Mouse (Mus musculus) liver, embryonic 14.5 days (tissue): ENCODE measurements around the gene Scp2. TPM values are rescaled to one million over a fixed set of nuclear protein-coding genes. Genes with fewer than 3 reads are reported as not detected.

Experiments used
- ATAC-seq: fragments of 200-750 bp; cut with Nextera tagmentation; 2 replicates; pipeline ENCODE4 v1.8.0; 2017; ENCODE audit warnings: moderate number of reproducible peaks, mild to moderate bottlenecking, moderate library complexity; ENCODE audit not compliant: insufficient read depth
- DNase-seq, 3 experiments: peaks; one replicate each; pipeline ENCODE4 v3.0.0-alpha.2; 2012 to 2013; ENCODE audit warnings: low read depth in 3 of 3, low spot score in 3 of 3
- H3K27ac ChIP-seq: fragments of 300-500 bp; sonication (generic); 2 replicates; pipeline ENCODE4 v1.5.1; 2014; ENCODE audit warnings: moderate library complexity, mild to moderate bottlenecking, control low read depth, inconsistent platforms
- H3K27me3 ChIP-seq: fragments of 300-500 bp; sonication (generic); 2 replicates; pipeline ENCODE4 v1.6.1; 2014; ENCODE audit warnings: mild to moderate bottlenecking, low read length, moderate library complexity; ENCODE audit not compliant: control insufficient read depth, insufficient read depth
- H3K36me3 ChIP-seq: fragments of 300-500 bp; sonication (generic); replicated peaks from 2 replicates; pipeline ENCODE4 v1.6.1; 2014; ENCODE audit warnings: low read depth; ENCODE audit not compliant: control insufficient read depth, insufficient read depth
- H3K4me1 ChIP-seq, 2 experiments: fragments of 200-500 bp in 1 of 2; fragments of 300-500 bp in 1 of 2; sonication (generic) in 1 of 2; replicated peaks; 2 replicates each; pipeline ENCODE4 v1.6.1; 2012 to 2014; ENCODE audit warnings: antibody characterized with exemption in 1 of 2, inconsistent platforms in 1 of 2, low read length in 1 of 2; ENCODE audit not compliant: control insufficient read depth in 2 of 2, insufficient read depth in 2 of 2
- H3K4me2 ChIP-seq: fragments of 300-500 bp; sonication (generic); 2 replicates; pipeline ENCODE4 v1.6.1; 2014; ENCODE audit warnings: low read depth, mild to moderate bottlenecking, control low read depth, moderate library complexity
- H3K4me3 ChIP-seq, 2 experiments: fragments of 200-500 bp in 1 of 2; fragments of 300-500 bp in 1 of 2; sonication (generic) in 1 of 2; 2 replicates each; pipeline ENCODE4 v1.5.1; 2012 to 2014; ENCODE audit warnings: low read depth in 2 of 2, low read length in 2 of 2, mild to moderate bottlenecking in 2 of 2, control low read depth in 1 of 2, inconsistent platforms in 1 of 2, moderate library complexity in 1 of 2; ENCODE audit not compliant: insufficient read depth in 1 of 2
- H3K9ac ChIP-seq: fragments of 300-500 bp; sonication (generic); replicated peaks from 2 replicates; pipeline ENCODE4 v1.6.1; 2014; ENCODE audit warnings: mild to moderate bottlenecking, control low read depth, moderate library complexity
- H3K9me3 ChIP-seq: fragments of 300-500 bp; sonication (generic); 2 replicates; pipeline ENCODE4 v1.6.1; 2016; ENCODE audit warnings: low read length, mixed read lengths; ENCODE audit not compliant: control insufficient read depth
- CTCF ChIP-seq: IDR thresholded peaks from 2 replicates; pipeline ENCODE4 v1.5.1; 2016; ENCODE audit warnings: antibody characterized with exemption, low read depth, control low read depth
- EP300 ChIP-seq: IDR thresholded peaks from 2 replicates; pipeline ENCODE4 v1.6.1; 2016; ENCODE audit warnings: antibody characterized with exemption, low read depth
- WGBS: fragments of 180-500 bp; shearing (Covaris S2); extraction: QIAGEN DNeasy Blood & Tissue Kit; methylation state at CpG from one replicate; pipeline ENCODE4 v1.1.7; 2014; ENCODE audit not compliant: insufficient replicate concordance; 5-methylcytosine and 5-hydroxymethylcytosine counted together
- polyA plus RNA-seq, 2 experiments: library from polyadenylated mRNA; depleted of rRNA in 1 of 2; stranded (reverse) in 1 of 2; unstranded in 1 of 2; fragments of >200 nt; fragmentation: Nextera tagmentation in 1 of 2; extraction: Ambion mirVana in 1 of 2; gene quantifications; 2 replicates each; pipeline versions ENCODE4 v1.2.1 to v1.2.3; 2012 to 2014

Scp2 gene
- polyA plus RNA-seq, 2 experiments: 195 to 311 TPM

DNA sequence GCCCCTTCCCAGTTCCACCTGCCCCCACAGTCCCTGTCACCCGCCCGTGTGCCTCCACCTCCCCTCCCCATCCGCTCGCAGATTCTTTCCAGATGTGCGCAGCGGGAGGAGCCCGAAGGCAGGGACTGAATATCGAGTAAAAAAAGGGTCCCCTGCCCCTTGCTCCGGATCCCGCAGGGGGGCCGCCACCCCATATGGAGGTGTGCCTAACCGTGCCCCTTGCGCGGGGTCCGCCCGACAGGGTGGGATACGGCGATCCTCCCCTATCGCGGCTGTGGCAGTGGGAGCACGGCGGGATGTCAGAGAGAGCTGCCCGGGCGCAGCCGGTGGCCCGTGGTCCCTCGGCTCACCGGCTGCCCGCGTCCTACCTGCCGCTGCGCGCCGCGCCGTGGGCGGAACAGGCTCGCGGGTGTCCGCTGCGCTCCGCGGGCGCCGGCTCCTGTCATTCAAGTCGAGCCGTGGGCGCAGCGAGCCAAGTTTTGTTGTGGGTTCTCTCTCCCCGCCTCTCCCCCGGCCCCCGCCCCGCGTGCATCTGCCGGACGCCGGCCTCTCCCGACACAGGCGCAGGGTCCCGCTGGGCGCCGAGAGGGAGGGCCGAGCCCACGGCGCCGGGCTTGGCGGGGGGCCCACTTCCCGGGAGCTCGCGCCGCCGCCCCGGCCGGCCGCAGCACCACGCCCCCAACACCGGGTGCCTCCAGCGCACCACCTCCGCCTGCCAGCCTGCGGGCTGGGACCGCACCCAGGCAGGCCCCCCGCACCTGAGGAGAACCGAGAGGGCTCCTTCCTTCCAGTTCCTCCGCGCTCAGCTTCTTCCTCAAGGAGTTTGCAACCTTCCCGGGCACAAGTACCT is 113.1 kb downstream of the Scp2 start:
- H3K4me3 ChIP-seq: peak overlapping the region; percentile 20 to 43
- TF ChIP-seq EP300 (no peak), CTCF (no peak)
- H3K27me3 ChIP-seq: peaks cover 41% of the 10 kb centered on the region
- WGBS: under 1% methylated on average over 81 of the region's 86 CpGs
- no peak overlapping the region for H3K9ac ChIP-seq
- no peak for ATAC-seq
- no peaks in the 10 kb centered on the region for H3K36me3 ChIP-seq
- no peak for DNase-seq
- peak overlapping the region; percentile 62 for H3K4me2 ChIP-seq
- H3K4me1 ChIP-seq: peaks cover 0 to 7% of the 10 kb centered on the region in 2 experiments; a peak in 2 of 4 replicates
- no peaks in the 10 kb centered on the region for H3K9me3 ChIP-seq
- no peak overlapping the region for H3K27ac ChIP-seq

DNA sequence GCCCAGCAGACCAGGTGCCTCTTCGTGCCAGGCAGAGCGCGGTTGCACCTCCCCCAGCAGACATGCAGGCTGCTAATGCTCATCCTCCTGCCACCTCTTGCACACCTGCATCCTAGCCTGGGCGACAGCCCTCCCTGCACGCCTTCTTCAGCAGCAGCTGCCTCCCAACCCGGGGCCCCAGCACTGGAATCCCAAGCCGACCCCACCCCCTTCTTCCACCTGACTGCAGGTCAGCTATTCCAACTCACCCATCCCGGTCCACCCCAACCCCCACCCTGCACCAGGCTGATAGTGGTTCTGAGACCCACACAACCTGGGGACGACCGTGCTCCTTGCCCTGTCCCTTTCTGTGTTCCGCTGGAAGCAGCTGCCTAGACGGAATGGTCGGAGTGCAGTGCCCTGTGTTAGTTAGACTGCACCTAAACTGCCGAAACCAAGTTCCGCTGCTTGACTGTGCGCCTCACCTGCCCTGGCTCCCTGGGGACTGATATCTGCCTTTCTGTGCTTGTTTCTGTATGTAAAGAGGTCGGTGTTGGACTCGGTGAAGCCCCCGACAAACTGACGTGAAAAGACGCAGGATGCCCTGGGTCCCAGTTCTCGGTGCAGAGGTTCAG is 113.8 kb downstream of the Scp2 start:
- ATAC-seq: no peak
- Histone ChIP-seq H3K9ac (no peak overlapping the region), H3K36me3 (no peaks in the 10 kb centered on the region), H3K4me1 (peaks cover 4 to 14% of the 10 kb centered on the region in 2 experiments), H3K4me3 (peak overlapping the region in 1 of 2 experiments; percentile 43; a peak in 3 of 4 replicates), H3K9me3 (no peaks in the 10 kb centered on the region), H3K4me2 (peak overlapping the region; percentile 62), H3K27ac (no peak overlapping the region), H3K27me3 (peaks cover 41% of the 10 kb centered on the region)
- WGBS: 6% methylated on average over 22 of the region's 22 CpGs
- DNase-seq: no peak
- no peak for TF ChIP-seq CTCF

- WGBS: 13% methylated on average over 3 of the region's 3 CpGs
- Histone ChIP-seq H3K9me3 (no peaks in the 10 kb centered on the region), H3K4me3 (no peak overlapping the region), H3K36me3 (no peaks in the 10 kb centered on the region), H3K4me1 (peaks cover 10 to 17% of the 10 kb centered on the region in 2 experiments), H3K27me3 (peaks cover 18% of the 10 kb centered on the region), H3K4me2 (peak overlapping the region; percentile 52), H3K9ac (no peak overlapping the region), H3K27ac (no peak overlapping the region)
- ATAC-seq (peak; percentile 81), DNase-seq (peak; percentile 30 to 33 (median 33))
- TF ChIP-seq CTCF (no peak), EP300 (peak; percentile 34; the same call in 1 of the 2 replicates)
Observed at GRCm38 (mm10) chr4:108026193-108026592, 118.6 kb downstream of the Scp2 start.

DNA sequence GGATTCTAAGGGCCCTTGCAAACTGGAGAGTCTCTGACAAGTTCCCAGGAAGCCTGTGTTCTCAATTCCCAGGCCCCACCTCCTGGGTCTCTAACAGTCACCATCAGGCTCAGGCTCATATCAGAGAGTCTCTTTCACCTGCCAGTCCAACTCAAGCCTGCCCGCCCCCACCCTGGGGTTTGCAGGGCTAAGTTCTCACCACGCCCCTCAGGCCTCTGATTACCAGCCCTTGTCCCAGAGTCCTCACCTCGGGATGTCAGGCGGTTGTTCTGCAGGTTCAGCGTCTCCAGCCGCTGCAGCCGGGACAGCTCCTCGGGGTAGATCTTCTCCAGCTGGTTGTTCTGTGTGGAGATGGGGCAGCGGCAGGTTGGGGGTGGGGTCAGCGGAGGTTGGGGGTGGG is 119.5 kb downstream of the Scp2 start:
- Histone ChIP-seq H3K9ac (peak overlapping the region; percentile 34; the same call in 1 of the 2 replicates), H3K27ac (no peak overlapping the region), H3K9me3 (no peaks in the 10 kb centered on the region), H3K27me3 (peaks cover 9% of the 10 kb centered on the region), H3K4me3 (peak overlapping the region; percentile 14 to 21; a peak in 1 of 4 replicates), H3K36me3 (no peaks in the 10 kb centered on the region), H3K4me1 (peaks cover 10 to 17% of the 10 kb centered on the region in 2 experiments), H3K4me2 (peak overlapping the region; percentile 52)
- no peak for TF ChIP-seq CTCF
- no peak for TF ChIP-seq EP300
- ATAC-seq (peak; percentile 47; the same call in 1 of the 2 replicates), DNase-seq (peak; percentile 38 to 45 (median 44))
- 4% methylated on average over 10 of the region's 10 CpGs for WGBS

DNA sequence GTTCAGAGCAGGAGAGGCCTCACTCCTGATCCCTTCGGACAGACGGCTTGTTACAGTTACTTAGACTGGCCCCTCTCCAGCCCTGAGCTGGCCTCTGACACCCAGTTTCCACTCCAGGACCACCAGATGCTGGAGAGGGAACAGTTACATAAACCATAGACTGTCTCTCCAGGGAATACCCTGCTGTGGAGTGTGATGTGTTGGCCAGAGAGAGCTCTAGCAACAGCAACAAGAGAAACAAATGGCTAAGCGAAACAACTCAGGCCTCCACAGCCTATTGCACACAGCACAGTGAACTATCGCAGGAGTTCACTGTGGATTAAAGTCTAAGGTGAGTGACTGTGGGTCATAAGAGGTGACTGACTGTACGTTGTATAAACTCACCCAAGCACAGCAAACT is 120.2 kb downstream of the Scp2 start:
- Histone ChIP-seq H3K9ac (no peak overlapping the region), H3K27ac (no peak overlapping the region), H3K9me3 (no peaks in the 10 kb centered on the region), H3K4me3 (no peak overlapping the region), H3K36me3 (no peaks in the 10 kb centered on the region), H3K27me3 (peaks cover 4% of the 10 kb centered on the region), H3K4me2 (no peak overlapping the region; the same call in 1 of the 2 replicates), H3K4me1 (peaks cover 10 to 17% of the 10 kb centered on the region in 2 experiments)
- WGBS: 64% methylated on average over 5 of the region's 5 CpGs
- TF ChIP-seq CTCF (no peak), EP300 (no peak)
- no peak for ATAC-seq
- DNase-seq: no peak
